Mouse (Mus musculus) layer of hippocampus, adult 8-10 months (tissue): Measurements from ENCODE around the gene Aplp2. TPM values are rescaled to one million over a fixed set of nuclear protein-coding genes. Genes with fewer than 3 reads are reported as not detected.

ENCODE experiments used
- DNase-seq, 2 experiments: peaks; one replicate each; pipeline ENCODE4 v3.0.0; 2022; ENCODE audit warnings: low spot score in 2 of 2
- total RNA-seq, 4 experiments: library from RNA; stranded (reverse); gene quantifications; 2 replicates each; pipeline ENCODE4 v1.2.4; 2022

The Aplp2 gene
- 100 to 1,000 TPM; 453 to 504 (median 482) TPM for total RNA-seq

- DNase-seq, result peak; percentile 98
These were observed at the start of gene Aplp2 for GRCm38 (mm10) chr9:31211690-31212499. TSS of gene Aplp2 (minus strand) at chr9:31211815.

GRCm38 (mm10) chr9:31260219-31260618 is 48.6 kb upstream of the Aplp2 start:
- DNase-seq, result no peak

- no peak for DNase-seq
These were observed 46.6 kb upstream of the Aplp2 start for GRCm38 (mm10) chr9:31258237-31258636.

GRCm38 (mm10) chr9:31255953-31256352 is 44.3 kb upstream of the Aplp2 start:
- DNase-seq, result no peak

- no peak for DNase-seq
These were observed 43.0 kb upstream of the Aplp2 start for GRCm38 (mm10) chr9:31254697-31255004.

GRCm38 (mm10) chr9:31253866-31254696 is 42.5 kb upstream of the Aplp2 start:
- no peak for DNase-seq

- no peak for DNase-seq
These were observed 41.7 kb upstream of the Aplp2 start for GRCm38 (mm10) chr9:31253311-31253734.

GRCm38 (mm10) chr9:31252182-31252799 is 40.7 kb upstream of the Aplp2 start:
- no peak for DNase-seq

- no peak for DNase-seq
These were observed 36.0 kb upstream of the Aplp2 start for GRCm38 (mm10) chr9:31247447-31248220.

GRCm38 (mm10) chr9:31246421-31246820 is 34.8 kb upstream of the Aplp2 start:
- DNase-seq, result no peak

GRCm38 (mm10) chr9:31245006-31245405 is 33.4 kb upstream of the Aplp2 start:
- no peak for DNase-seq

- no peak for DNase-seq
These were observed 32.3 kb upstream of the Aplp2 start for GRCm38 (mm10) chr9:31243939-31244333.

- no peak for DNase-seq
These were observed 31.8 kb upstream of the Aplp2 start for GRCm38 (mm10) chr9:31243306-31243938.

GRCm38 (mm10) chr9:31241208-31241699 is 29.6 kb upstream of the Aplp2 start:
- DNase-seq, result no peak

GRCm38 (mm10) chr9:31240522-31241207 is 29.1 kb upstream of the Aplp2 start:
- DNase-seq, result no peak

GRCm38 (mm10) chr9:31239551-31239950 is 27.9 kb upstream of the Aplp2 start:
- no peak for DNase-seq

GRCm38 (mm10) chr9:31238526-31238925 is 26.9 kb upstream of the Aplp2 start:
- DNase-seq, result no peak

- no peak for DNase-seq
These were observed 24.5 kb upstream of the Aplp2 start for GRCm38 (mm10) chr9:31236079-31236478.

GRCm38 (mm10) chr9:31235489-31235888 is 23.9 kb upstream of the Aplp2 start:
- DNase-seq, result no peak

GRCm38 (mm10) chr9:31235030-31235429 is 23.4 kb upstream of the Aplp2 start:
- no peak for DNase-seq
